Mouse (Mus musculus): ENCODE data around the gene Nhlrc2.

The Nhlrc2 gene

DNA sequence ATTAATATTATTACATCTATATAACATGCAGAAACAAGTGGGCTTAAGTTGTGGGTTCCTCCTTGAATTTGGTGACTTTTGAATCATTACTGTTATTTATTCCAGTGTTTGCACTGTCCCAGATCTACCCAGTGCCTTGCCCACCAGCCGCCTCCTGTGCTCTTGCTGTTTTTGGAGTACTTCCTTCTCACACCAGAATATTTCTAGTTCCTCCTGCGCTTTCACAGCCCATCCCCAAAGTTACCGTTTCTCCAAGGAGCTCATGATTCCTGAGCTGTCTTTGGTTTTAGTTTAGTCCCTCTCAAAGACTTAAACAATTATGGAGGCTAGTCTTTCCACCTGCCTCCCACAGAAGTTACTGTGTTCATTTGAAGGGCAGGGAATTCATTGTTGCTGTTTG, 15.4 kb downstream of the Nhlrc2 start:
- DNase-seq (ENCODE audit: low read depth, low spot score), result no peak

DNA sequence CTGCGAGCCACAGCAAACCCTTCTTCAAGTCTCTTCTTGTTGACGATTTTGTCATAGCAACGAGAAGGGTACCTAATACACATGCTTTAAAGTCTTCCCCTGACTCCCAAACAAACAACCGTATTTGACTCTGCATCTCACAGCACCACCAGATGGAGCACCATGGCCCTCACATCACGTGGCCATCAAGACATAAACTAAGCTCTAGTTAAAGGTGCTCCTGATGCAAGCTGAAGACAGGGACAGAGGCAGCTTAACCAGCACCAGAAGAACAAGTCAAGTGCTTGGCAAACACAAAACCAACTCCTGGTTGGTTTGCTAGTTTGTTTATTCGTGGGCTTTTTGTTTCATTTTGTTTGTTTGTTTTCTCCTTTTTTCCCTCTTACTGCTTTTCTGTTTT, 17.3 kb downstream of the Nhlrc2 start:
- no peak for DNase-seq (ENCODE audit: low read depth, low spot score)

DNA sequence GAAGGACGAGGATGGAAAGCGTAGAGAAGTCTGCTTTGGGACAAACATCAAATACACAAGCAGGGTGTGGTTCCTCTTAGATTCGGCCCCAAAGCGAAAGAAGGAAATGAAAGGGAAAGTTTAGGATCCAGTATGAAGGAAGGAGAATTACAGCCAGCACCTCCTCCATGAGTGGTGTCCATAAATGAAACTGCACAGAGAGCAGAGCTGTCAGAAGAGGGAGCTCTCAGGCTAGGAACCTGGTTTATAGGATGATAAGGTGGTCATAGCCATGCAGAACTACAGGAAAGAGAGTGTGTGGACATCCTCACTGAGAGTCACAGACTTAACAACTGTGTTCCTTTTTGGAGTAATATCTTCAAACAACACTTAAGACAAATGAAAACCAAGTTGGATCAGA, 18.0 kb downstream of the Nhlrc2 start:
- peak; percentile 50 for DNase-seq (ENCODE audit: low read depth, low spot score)

- no peak for DNase-seq (ENCODE audit: low read depth, low spot score)
Measured at GRCm38 (mm10) chr19:56566940-56567339, 18.9 kb downstream of the Nhlrc2 start.

GRCm38 (mm10) chr19:56570781-56571180, 22.7 kb downstream of the Nhlrc2 start:
- no peak for DNase-seq (ENCODE audit: low read depth, low spot score)

DNA sequence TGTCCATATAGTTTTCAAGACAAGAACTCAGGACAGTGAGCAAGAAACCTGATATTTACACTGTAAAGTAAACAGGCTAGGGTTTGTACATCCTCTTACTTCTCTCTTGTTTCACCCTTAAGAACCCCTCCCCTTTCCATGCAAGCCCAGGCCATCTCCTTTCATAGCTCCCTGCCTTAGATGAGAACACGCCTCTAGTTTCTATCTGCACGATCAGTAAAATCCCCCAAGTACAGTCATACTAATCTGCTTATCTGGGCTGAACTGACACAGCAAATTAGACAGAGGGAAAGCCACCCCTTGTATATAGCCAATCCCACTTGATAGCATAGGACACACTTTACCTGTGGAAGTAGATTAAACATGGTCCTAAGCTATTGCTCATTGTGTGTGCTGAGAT, 23.2 kb downstream of the Nhlrc2 start:
- no peak for DNase-seq (ENCODE audit: low read depth, low spot score)

- DNase-seq (ENCODE audit: low read depth, low spot score), result no peak
Measured at GRCm38 (mm10) chr19:56571913-56572312, 23.9 kb downstream of the Nhlrc2 start.

GRCm38 (mm10) chr19:56573184-56573583, 25.1 kb downstream of the Nhlrc2 start:
- no peak for DNase-seq (ENCODE audit: low read depth, low spot score)

DNA sequence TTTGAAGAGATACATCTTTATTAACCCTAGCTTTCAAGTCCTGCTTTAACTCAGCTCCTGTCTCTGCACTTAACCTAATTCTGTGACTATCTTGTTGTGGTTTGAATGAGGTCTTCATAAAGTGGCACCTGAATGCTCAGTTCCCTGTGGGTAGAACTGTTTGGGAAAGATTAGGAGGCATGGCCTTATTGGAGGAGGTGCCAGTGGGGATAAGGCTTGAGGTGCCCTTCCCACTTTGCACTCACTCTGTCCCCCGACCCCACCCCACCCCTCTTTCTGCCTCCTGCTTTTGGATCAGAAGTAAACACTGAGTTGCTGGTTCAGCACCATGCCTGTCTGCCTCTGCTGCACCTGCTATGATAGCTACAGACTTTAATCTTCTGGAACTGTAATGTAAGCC, 29.7 kb downstream of the Nhlrc2 start:
- DNase-seq (ENCODE audit: low read depth, low spot score), result no peak

DNA sequence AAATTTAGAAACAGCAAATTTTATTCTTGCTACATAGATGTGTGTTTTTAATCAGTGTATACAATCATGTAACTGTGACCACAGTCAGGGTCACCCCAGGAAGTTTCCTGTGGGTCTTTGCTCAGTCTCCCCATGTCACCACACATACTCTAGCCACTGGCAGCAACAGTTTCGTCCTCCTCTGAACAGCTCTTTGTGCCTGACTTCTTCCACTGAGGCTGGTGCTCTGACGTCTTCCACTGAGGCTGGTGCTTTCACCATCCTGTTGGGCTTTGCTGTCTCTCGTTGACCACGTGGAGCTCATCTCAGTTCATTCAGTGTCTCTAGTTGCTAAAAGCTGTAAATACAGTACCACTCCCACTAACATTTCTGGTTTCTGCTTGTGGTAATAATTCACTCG, 33.9 kb downstream of the Nhlrc2 start:
- no peak for DNase-seq (ENCODE audit: low read depth, low spot score)

DNA sequence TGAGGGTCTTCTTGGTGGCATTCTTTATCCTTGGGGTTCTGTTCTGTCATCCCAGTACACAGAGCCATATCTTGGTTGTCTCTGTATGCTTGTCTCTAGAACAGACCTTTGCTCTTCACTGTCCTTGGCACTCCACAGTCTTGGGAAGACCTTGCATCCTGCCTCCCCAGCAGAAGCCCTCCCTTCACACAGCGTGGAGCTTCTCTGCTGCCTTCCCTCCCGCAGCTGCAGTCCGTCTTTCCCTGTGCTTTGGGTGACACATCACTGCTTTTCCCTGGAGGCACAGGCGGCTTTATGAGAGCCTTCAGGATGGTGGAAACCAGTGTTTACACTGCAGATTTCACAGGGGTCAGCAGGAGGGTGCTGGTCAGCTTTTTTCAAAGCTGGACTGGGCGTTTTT, 35.7 kb downstream of the Nhlrc2 start:
- no peak for DNase-seq (ENCODE audit: low read depth, low spot score)

DNA sequence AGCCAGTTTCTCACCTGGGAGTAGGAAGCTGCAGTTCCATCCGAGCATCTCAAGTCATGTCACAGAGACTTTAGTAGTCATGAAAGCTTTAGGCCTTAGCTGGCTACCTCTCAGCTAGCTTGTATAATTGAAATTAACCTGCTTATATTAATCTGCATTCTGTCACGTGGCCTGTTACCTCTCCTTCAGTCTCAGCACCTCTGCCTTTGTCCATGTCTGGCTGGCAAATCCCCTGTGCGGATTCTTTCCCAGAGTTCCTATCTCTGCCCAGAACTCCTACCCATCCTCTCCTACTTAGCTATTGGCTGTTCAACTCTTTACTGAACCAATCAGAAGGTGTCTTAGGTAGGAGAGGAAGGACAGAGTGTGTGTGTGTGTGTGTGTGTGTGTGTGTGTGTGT, 36.2 kb downstream of the Nhlrc2 start:
- DNase-seq (ENCODE audit: low read depth, low spot score), result no peak

GRCm38 (mm10) chr19:56586320-56586719, 38.3 kb downstream of the Nhlrc2 start:
- no peak for DNase-seq (ENCODE audit: low read depth, low spot score)

- no peak for DNase-seq (ENCODE audit: low read depth, low spot score)
Measured at GRCm38 (mm10) chr19:56588205-56588626, 40.2 kb downstream of the Nhlrc2 start.

- no peak for DNase-seq (ENCODE audit: low read depth, low spot score)
Measured at GRCm38 (mm10) chr19:56589008-56589407, 40.9 kb downstream of the Nhlrc2 start.

DNA sequence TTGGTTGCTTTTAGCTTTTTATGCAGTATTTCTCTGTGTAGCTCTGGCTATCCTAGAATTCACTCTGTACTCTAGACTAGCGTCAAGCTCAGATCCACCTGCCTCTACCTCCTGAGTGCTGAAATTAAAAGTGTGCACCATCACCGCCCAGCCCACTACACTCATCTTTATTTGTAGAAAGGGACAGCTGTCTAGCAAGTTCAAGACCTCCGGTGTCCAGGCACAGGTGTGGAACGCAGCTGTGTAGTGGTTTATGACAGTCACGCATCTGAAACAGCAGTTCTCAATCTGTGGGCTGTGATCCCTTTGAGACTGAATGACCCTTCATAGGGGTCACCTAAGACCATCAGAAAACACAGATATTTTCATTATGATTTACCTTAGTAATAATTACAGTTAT, 41.4 kb downstream of the Nhlrc2 start:
- no peak for DNase-seq (ENCODE audit: low read depth, low spot score)

DNA sequence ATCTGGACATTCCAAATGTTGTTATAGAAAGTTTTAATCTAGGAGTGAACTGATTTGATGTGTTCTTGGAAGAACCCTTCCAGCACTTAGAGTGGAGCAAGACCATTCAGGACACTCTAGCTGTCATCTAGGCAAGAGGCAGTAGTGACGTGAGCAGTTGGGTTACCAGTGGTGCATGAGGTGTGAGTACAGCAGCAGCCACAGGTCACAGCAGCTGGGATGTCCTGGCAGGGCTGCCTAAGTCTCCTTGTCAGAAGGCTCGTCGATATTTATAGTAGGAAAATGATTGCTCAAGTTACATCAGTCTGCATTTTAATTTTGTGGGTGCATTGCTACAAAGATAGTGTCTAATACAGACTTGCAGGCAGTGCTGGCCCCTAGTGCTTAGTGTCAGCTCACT, 42.2 kb downstream of the Nhlrc2 start:
- DNase-seq (ENCODE audit: low read depth, low spot score), result no peak

DNA sequence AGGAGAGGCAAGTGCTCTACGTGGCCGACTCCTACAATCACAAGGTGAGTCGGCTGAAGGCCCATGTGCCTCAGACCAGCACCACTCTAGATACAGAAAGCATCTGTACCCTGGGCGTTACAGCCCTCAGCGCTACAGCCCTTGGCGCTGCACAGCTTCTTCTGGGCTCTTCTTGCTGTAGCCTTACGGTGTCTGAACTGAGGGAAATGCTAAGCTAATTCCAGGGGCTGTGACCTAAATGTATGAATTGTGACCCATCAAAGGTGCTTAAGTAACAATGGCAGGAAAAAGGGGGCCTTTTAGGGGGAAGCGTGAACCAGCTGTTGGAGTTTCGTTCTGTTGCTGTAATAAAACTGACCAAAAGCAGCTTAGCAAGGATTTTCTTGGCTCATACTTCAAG, 44.4 kb downstream of the Nhlrc2 start:
- DNase-seq (ENCODE audit: low read depth, low spot score), result no peak

DNA sequence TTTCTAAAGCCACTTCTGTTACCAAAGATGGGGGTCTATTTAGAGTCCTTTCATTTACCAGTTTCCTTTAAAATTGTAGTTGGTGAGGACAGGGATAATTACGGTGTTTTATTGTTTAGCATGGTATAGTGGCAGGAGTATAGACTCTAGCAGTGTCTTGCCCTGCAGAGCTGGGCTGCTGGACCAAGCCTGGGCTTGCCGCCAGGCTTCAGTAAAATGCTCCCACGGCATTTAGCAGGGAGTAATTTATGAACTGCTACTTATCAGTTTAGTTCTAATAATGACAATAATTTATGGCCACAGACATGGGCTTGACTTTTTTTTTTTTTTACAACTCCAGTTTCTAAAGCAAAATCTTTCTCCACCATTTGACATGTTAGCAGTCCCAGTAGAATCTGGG, 51.9 kb downstream of the Nhlrc2 start:
- no peak for DNase-seq (ENCODE audit: low read depth, low spot score)

GRCm38 (mm10) chr19:56600797-56601196, 52.7 kb downstream of the Nhlrc2 start:
- no peak for DNase-seq (ENCODE audit: low read depth, low spot score)

DNA sequence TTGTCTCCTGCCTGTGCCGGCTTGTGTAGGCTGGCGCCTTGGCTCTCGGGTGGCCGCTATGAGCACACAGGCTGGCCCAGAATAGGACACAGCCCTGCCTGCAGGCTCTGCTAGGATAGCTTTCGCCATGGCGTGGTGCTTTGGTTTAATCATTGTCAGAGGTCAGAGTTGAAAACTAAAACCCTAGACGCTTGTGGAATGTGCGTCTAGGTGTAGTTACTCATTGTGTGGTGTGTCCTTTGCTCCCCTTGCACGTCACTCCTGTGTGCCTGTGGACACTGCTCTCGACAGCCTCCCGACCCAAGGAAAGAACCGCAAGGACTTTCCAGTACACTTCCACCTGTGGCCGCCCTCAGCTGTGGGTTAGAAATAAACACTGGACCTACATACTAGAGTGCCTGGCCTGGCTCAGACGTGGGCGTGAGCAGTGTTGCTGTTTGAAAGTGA, 53.9 kb downstream of the Nhlrc2 start:
- DNase-seq (ENCODE audit: low read depth, low spot score), result no peak

DNA sequence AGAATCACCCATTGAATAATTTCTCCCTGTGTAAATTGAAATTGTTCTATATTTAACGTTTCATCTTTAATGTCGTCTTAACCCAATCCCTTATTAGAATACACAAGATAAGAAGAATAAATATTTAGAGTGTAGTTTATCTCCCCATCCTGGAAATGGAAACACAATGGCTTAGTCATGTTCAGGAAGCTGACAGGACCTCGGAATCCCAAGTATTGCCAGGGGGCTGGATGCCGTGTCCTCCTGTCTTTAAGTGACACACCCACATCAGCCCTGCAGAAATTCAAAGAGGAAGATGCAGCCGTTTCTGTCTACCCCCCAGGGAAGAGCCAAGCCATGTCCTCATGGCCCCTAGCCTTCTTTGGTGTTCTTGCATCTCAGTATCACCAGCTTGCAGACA, 60.9 kb downstream of the Nhlrc2 start:
- DNase-seq (ENCODE audit: low read depth, low spot score), result no peak

GRCm38 (mm10) chr19:56614131-56614530, 66.1 kb downstream of the Nhlrc2 start:
- DNase-seq (ENCODE audit: low read depth, low spot score), result no peak

GRCm38 (mm10) chr19:56618845-56619244, 70.8 kb downstream of the Nhlrc2 start:
- DNase-seq (ENCODE audit: low read depth, low spot score), result no peak

GRCm38 (mm10) chr19:56619546-56619945, 71.5 kb downstream of the Nhlrc2 start:
- DNase-seq (ENCODE audit: low read depth, low spot score), result no peak
